Mouse (Mus musculus): ENCODE measurements around the gene Ccdc58.
"Not testable (repeated sequence)": the region's sequence is repeated elsewhere in the genome, so short reads cannot be mapped to it uniquely, and the experiment has no call there.

Ccdc58 gene

GRCm38 (mm10) chr16:36071450-36072379 is at the start of gene Ccdc58, which contains the start of gene Fam162a:
TSS of gene Ccdc58 (plus strand) at chr16:36071685.
TSS of gene Fam162a (minus strand) at chr16:36071594.
- in situ Hi-C loops (cut with MboI; ENCODE audit: low pct_unique_long_range_greater_than_20kb in 1 of 2, low sequenced_read_pairs in 2 of 2, unreplicated experiment in 1 of 2) = no loop called here

GRCm38 (mm10) chr16:36028120-36028519 is 43.4 kb upstream of the Ccdc58 start:
- in situ Hi-C loops (cut with MboI; ENCODE audit: low pct_unique_long_range_greater_than_20kb in 1 of 2, low sequenced_read_pairs in 2 of 2, unreplicated experiment in 1 of 2) = not testable (repeated sequence)

GRCm38 (mm10) chr16:36040640-36041624 is 30.6 kb upstream of the Ccdc58 start, which contains the start of gene Wdr5b:
TSS of gene Wdr5b (plus strand) at chr16:36041190.
- in situ Hi-C loops (cut with MboI; ENCODE audit: low pct_unique_long_range_greater_than_20kb in 1 of 2, low sequenced_read_pairs in 2 of 2, unreplicated experiment in 1 of 2) = no loop called here

GRCm38 (mm10) chr16:36041625-36042020 is 29.9 kb upstream of the Ccdc58 start:
- in situ Hi-C loops (cut with MboI; ENCODE audit: low pct_unique_long_range_greater_than_20kb in 1 of 2, low sequenced_read_pairs in 2 of 2, unreplicated experiment in 1 of 2) = no loop called here

GRCm38 (mm10) chr16:36043073-36043472 is 28.4 kb upstream of the Ccdc58 start:
- in situ Hi-C loops (cut with MboI; ENCODE audit: low pct_unique_long_range_greater_than_20kb in 1 of 2, low sequenced_read_pairs in 2 of 2, unreplicated experiment in 1 of 2) = no loop called here

- in situ Hi-C loops (cut with MboI; ENCODE audit: low pct_unique_long_range_greater_than_20kb in 1 of 2, low sequenced_read_pairs in 2 of 2, unreplicated experiment in 1 of 2) = no loop called here
Measured at GRCm38 (mm10) chr16:36043964-36044363, 27.5 kb upstream of the Ccdc58 start.

- in situ Hi-C loops (cut with MboI; ENCODE audit: low pct_unique_long_range_greater_than_20kb in 1 of 2, low sequenced_read_pairs in 2 of 2, unreplicated experiment in 1 of 2) = no loop called here
Measured at GRCm38 (mm10) chr16:36047538-36047937, 23.9 kb upstream of the Ccdc58 start.

GRCm38 (mm10) chr16:36051491-36051890 is 20.0 kb upstream of the Ccdc58 start:
- in situ Hi-C loops (cut with MboI; ENCODE audit: low pct_unique_long_range_greater_than_20kb in 1 of 2, low sequenced_read_pairs in 2 of 2, unreplicated experiment in 1 of 2) = no loop called here

GRCm38 (mm10) chr16:36053524-36054275 is 17.8 kb upstream of the Ccdc58 start:
- in situ Hi-C loops (cut with MboI; ENCODE audit: low pct_unique_long_range_greater_than_20kb in 1 of 2, low sequenced_read_pairs in 2 of 2, unreplicated experiment in 1 of 2) = no loop called here

GRCm38 (mm10) chr16:36054920-36055319 is 16.6 kb upstream of the Ccdc58 start:
- in situ Hi-C loops (cut with MboI; ENCODE audit: low pct_unique_long_range_greater_than_20kb in 1 of 2, low sequenced_read_pairs in 2 of 2, unreplicated experiment in 1 of 2) = no loop called here

- in situ Hi-C loops (cut with MboI; ENCODE audit: low pct_unique_long_range_greater_than_20kb in 1 of 2, low sequenced_read_pairs in 2 of 2, unreplicated experiment in 1 of 2) = no loop called here
Measured at GRCm38 (mm10) chr16:36056416-36056815, 15.1 kb upstream of the Ccdc58 start.

- in situ Hi-C loops (cut with MboI; ENCODE audit: low pct_unique_long_range_greater_than_20kb in 1 of 2, low sequenced_read_pairs in 2 of 2, unreplicated experiment in 1 of 2) = no loop called here
Measured at GRCm38 (mm10) chr16:36057933-36058475, 13.5 kb upstream of the Ccdc58 start.

GRCm38 (mm10) chr16:36062534-36062933 is 9.0 kb upstream of the Ccdc58 start:
- in situ Hi-C loops (cut with MboI; ENCODE audit: low pct_unique_long_range_greater_than_20kb in 1 of 2, low sequenced_read_pairs in 2 of 2, unreplicated experiment in 1 of 2) = not testable (repeated sequence)

- in situ Hi-C loops (cut with MboI; ENCODE audit: low pct_unique_long_range_greater_than_20kb in 1 of 2, low sequenced_read_pairs in 2 of 2, unreplicated experiment in 1 of 2) = no loop called here
Measured at GRCm38 (mm10) chr16:36063315-36063714, 8.2 kb upstream of the Ccdc58 start.

GRCm38 (mm10) chr16:36064904-36065303 is 6.6 kb upstream of the Ccdc58 start:
- in situ Hi-C loops (cut with MboI; ENCODE audit: low pct_unique_long_range_greater_than_20kb in 1 of 2, low sequenced_read_pairs in 2 of 2, unreplicated experiment in 1 of 2) = no loop called here

GRCm38 (mm10) chr16:36067694-36068093 is 3.8 kb upstream of the Ccdc58 start:
- in situ Hi-C loops (cut with MboI; ENCODE audit: low pct_unique_long_range_greater_than_20kb in 1 of 2, low sequenced_read_pairs in 2 of 2, unreplicated experiment in 1 of 2) = no loop called here

- in situ Hi-C loops (cut with MboI; ENCODE audit: low pct_unique_long_range_greater_than_20kb in 1 of 2, low sequenced_read_pairs in 2 of 2, unreplicated experiment in 1 of 2) = no loop called here
Measured at GRCm38 (mm10) chr16:36068356-36068755, 3.1 kb upstream of the Ccdc58 start.

All from mouse embryonic stem cell (cell line).